Mouse (Mus musculus): ENCODE results near the gene Safb2.

DNA sequence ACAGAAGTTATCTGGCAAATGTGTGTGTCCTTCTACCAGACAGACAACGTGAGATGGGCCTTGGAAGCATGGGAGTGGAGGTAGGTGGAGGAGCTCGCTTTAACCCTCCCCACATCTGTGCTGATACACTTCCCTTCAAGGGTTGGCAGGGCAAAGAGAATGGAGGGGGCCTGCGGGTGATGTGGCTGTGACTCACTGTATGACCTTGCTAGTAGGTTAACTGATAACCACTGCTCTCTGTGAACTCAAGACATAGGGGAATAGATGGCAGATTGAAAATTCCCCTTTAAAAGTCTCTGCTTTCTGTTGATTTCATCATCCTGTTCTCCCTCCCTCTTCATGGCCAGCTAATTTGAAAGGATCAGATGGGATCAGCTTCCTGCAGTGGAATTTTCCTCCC lies 41.1 kb upstream of the Safb2 start:
- TF ChIP-seq FLI1 (IDR thresholded peaks at IDR 0.05; ENCODE audit: low read length) (no peak), GATA1 (IDR thresholded peaks at IDR 0.05; ENCODE audit: borderline replicate concordance, low read length) (no peak)

Measured in megakaryocyte, embryonic 14.5 days (primary cell).